Mouse (Mus musculus) MN1 (cell line): ENCODE measurements around the gene Olfr1396.
"Not testable (repeated sequence)": the region's sequence is repeated elsewhere in the genome, so short reads cannot be mapped to it uniquely, and the experiment has no call there.

ENCODE experiments used
- DNase-seq: peaks from one replicate; pipeline ENCODE4 v3.0.0-alpha.2; 2016; ENCODE audit warnings: low spot score

The Olfr1396 gene

DNA sequence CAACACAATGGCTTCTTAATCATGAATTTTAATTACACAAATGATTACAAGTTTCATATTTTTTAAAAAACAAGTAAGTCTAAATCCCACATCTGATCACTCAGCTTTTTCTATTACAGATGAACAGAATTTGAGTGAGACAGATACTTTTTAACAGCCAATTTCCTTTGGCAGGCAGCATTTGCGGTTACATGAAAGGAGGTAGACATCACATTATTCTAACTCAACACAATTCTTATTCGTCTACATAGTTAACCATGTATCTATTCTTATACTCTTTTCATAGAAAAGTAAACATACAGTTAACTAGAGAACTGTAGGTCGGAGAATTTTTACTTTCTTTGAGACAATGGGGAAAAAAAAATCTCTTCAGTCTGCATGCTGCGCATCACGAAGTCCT is 24.1 kb downstream of the Olfr1396 start:
- DNase-seq, result no peak

- no peak for DNase-seq
Observed at GRCm38 (mm10) chr11:49089735-49090507, 24.8 kb downstream of the Olfr1396 start.

DNA sequence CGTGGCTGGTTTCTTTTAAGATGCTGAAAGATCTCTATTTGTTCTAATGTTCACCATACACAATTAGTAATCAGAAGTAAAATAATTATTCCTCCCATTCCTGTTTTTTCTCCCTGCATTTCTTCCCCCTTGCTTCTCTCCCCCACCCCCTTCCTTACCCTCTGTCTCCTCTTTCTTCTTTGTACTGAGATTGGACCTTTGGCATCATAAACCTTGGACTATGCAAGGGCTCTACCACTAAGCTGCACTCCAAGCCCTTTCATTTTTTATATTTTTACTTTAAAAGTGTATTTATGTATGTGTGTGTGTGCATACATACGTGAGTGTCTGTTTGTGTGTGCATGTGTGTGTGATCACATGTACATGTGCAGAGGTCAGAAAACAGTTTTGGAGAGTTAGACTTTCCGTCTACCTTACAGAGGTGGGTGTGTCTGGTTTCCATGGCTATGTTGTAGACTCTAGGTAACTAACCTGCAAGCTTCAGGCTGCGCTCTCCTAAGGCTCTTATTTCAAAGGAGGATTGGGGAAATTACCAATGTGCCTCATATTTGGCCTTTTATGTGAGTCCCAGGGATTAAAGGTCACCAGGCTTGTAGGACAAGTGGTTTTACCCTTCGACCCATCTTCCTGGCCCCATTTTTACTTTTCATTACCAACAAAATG is 25.6 kb downstream of the Olfr1396 start:
- no peak for DNase-seq

DNA sequence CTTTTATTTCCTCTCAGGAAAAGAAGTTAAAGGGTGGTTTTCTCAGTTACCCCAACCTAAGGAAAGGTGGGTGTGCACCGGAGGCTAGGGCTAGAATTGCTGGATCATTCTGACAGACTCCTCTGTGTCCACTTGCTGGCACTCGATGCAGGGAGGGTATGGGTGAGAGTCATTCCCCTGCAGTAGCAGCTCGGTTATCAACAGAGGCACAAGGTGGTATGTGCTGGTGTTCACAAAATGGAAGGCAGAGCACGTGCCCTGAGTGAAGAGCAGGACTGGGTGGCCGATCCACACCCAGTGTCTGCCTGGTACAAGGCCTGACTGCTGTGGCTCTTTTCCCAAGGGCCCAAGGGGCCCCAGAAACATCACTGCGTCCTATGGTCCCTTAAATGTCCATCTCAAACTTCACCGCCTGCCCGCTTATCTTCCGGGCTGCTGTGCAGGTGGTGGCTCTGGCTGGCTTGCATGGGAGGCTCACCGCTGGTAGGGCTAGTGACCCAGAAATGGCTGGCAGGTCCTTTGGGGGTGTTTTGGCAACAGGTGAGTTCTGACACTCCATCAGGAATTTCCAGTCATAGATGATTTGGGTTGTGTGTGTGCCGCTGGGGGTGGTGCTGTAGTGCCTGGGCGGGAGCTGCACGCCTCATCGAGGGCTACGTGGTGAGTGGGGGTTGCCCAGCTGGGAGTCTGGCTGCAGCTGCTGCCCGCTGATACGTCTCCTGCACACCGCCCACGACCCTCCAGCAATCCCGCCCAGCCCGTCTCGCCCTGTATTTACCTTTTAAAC is 26.7 kb downstream of the Olfr1396 start:
- DNase-seq, result no peak

DNA sequence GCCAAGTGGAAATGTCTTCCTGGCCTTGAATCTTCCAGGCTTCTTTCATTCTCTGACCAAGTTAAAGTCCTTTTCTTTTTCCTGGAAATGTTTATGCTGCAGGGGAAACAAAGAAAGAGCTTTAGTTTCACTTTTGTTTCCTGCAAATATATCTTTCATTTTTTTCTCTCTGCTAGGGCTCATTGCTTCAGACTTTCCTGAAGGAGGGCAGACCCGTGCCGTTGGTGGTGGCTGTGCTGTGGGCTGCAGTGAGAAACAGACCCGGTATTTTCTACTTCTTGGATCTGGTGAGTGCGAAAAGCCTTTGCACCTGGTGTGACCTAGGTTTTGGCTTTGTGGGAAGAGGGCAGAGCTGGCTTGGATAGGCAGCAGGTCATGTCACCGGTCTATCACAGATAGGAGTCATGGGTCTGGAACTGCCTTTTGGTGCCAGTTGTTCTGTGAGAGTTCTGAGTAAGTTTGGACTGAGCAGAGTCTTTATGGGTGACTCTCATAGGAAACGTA is 27.8 kb downstream of the Olfr1396 start:
- no peak for DNase-seq

DNA sequence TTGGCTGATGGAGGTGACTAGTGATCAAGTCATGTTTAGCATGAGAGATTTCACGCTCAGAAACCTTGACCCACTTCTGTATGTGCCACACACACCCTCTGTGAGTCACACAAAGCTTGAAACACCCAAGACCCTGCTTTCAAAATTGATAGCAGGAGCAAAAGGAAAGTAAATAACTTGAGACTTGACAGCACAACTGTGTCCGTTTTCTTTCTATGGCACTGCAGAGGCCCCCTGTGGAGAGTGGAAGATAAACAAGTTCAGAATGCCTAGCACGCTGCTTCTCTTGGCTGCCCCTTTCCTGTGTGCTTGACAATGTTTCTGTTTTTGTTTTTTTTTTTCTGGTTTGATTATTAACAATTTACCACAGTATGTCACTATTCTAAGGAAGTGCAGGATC is 29.8 kb downstream of the Olfr1396 start:
- no peak for DNase-seq

DNA sequence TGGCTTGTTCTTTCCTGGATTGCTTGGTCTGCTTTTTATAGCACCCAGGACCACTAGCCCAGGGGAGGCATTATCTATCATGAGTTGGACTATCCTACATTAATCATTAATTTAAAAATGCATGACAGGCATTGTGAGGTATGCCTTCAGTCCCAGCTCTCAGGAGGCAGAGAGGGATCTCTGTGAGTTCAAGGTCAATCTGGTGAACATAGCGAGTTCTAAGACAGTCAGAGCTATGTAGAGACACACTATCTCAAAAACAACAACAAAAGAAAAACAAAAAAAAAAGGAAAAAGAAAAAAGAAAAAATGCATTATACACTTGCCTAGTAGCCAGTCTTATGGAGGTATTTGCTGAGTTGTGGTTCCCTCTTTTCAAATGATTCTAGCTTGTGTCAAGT is 30.3 kb downstream of the Olfr1396 start:
- no peak for DNase-seq

DNA sequence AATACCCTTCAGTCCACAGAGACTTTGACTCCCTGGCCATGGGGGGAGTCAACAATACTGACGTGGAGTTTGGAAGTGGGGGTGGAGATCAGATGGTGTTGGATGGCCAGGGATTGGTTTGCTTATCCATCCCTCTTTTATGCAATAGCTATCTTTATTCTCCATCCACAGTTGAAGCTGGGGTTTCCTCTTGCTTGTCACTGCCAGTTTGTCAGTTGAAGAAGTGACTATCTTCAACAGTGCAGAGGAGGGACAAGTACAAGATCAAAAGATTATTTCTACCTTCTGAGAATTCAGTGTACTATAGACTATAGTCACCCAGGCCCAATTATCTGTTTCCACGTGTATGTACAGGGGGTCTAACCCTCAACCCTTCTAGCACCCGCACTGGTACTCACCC is 30.9 kb downstream of the Olfr1396 start:
- DNase-seq, result no peak

GRCm38 (mm10) chr11:49083146-49083545 is 31.5 kb downstream of the Olfr1396 start:
- no peak for DNase-seq

- no peak for DNase-seq
Observed at GRCm38 (mm10) chr11:49081886-49082285, 32.8 kb downstream of the Olfr1396 start.

DNA sequence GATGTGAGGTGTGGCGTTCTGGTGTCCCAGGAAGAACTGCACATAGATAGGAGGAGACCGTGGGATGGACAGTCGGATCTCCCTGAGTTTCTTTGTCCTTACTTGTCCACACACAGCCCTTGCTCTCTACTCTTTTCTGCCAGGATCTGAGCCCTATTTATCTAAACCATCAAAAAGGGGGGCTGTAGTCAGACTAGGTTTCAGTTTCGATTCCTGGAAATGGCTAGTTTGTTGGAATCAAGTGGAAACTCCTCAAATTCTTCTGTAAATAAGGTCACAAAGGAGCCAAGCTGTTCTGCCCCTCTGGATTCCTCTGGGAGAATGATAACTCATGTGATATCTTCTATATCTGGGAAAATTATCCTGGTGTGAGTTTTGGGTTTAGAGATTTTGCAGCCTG is 33.3 kb downstream of the Olfr1396 start:
- DNase-seq, result no peak

DNA sequence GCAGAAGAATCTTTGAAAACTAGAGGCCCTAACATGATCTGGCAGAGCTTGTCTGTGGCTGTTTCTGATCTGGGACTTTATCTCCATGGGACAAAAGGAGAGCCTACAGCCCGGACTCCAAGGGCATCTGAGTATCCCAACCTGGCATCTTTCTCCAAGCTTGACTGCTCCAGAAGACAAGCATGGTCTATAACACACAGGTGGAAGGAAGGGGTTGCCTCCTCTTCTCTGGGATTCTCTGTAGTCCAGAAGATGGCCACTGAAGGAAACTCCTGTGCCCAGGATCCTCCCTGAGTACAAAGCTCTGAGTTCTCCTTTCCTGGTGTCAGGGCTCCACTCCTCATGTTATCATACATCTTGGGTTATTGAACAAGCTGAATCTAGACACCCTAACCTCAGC is 34.0 kb downstream of the Olfr1396 start:
- DNase-seq, result no peak

- no peak for DNase-seq
Observed at GRCm38 (mm10) chr11:49078719-49079118, 36.0 kb downstream of the Olfr1396 start.

DNA sequence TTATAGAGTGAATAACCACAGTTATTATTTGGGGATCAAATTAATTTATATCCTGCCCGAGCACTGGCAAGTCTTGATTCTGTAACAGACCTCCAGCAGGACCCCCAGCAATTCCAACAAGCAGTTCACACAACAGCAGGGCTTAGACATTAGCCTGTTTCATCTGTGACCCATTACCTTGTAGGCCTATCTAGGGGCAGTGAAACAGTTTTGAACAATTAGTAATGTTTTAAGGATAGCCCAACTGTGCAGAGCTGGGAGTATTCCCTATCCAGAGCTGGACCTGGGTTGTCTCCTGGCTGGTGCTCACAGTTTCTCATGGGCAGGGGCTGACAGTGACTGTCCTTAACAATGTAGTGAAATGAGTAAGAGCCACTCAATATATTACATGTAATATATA is 37.7 kb downstream of the Olfr1396 start:
- DNase-seq, result no peak

DNA sequence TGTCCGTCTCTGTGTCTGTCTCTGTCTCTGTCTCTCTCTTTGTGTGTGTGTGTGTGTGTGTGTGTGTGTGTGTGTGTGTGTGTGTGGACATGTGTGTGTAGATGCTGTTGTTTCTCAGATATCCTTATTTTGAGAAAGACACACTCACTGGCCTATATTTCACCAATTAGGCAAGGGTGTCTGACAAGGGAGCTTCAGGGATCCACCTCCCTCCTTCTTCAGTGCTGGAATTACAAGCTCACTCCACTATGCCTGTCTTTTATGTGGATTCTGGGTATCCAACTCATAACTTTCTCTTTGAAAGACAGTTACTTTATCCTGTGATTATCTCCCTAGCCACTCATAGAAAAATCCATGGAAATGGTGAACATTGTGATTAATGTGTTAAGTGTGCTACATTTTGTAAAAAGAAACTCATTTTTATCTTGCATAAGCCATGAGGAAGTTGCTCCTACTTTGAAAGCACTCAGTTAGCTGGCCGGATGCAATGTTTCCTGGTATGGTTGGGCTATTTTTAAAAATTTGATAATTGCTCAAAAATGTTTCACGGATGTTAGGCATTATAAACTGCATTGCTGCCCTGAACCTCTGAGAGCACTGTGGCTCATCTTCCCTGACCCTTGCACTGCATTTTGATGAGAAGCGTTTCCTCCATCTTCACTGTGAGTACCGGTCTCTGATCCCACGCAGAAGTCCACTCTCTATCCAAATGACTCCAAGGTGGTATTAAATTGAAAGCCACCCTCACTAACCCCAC is 38.5 kb downstream of the Olfr1396 start, which contains the start of gene Ifi47:
Ifi47 (plus strand) TSS at position 587 of the 757 bp plus-strand sequence.
- DNase-seq, result not testable (repeated sequence)

- no peak for DNase-seq
Observed at GRCm38 (mm10) chr11:49068358-49068757, 46.3 kb downstream of the Olfr1396 start.

- DNase-seq, result not testable (repeated sequence)
Observed at GRCm38 (mm10) chr11:49063713-49064469, 50.8 kb downstream of the Olfr1396 start, which contains the start of gene Tgtp2. Gene Tgtp2, minus strand, starts transcription at chr11:49064206.

- not testable (repeated sequence) for DNase-seq
Observed at GRCm38 (mm10) chr11:49061865-49062264, 52.8 kb downstream of the Olfr1396 start.

GRCm38 (mm10) chr11:49060061-49060460 is 54.6 kb downstream of the Olfr1396 start:
- DNase-seq, result not testable (repeated sequence)
